Comparison of ENCODE assay signal across 9 mouse cellular contexts in the genomic region with DNA sequence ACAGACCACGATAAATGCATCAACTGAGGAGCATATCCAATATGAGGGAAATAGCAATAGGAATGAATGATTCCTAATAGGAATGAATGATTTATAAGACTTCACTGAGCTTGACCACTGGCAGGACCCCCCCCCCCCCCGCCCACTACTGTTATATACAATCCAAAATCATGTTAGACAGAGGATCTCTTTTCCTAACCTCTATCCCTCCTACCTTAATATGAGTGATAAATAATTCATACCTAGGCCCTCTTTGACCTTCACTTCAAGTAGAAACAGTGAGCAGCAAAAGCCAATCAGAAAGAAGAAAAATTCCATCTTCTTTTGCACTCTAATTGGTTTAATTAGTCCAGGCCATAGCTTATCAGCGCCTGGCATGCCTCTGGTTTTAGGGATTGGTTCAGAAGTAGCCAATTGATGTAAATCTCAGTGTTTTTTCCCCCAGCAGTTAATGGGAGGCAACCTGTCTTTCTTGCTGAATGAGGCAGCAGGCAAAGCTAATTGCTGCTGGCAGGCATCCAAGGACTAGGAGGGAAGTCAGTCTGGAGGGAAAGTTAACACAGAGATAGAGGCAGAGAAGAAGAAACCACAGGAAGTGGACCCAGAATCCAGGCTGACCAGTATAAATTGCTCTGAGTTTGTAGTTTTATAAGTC.
DNase-seq lines count a peak whose midpoint lies in the region; ATAC-seq and TF ChIP-seq lines count a peak whose summit lies in the region.
"Had no signal": no experiment of that assay in that cellular context is flagged by ENCODE, and none has a peak within 500 bp of the region (broad histone marks: within the 10 kb centered on the region; RNA-seq: fewer than 3 reads in every experiment).

No protein-coding gene starts in this region.

- H3K9ac ChIP-seq in neural tube, embryonic 14.5 days (replicated peaks; ENCODE audit: low read depth, low read length): no peak overlapping the region
- H3K9ac ChIP-seq: liver, embryonic 14.5 days had no signal

- H3K4me3 ChIP-seq in layer of hippocampus, adult 2 months: no peak overlapping the region
- H3K4me3 ChIP-seq in neural tube, embryonic 14.5 days (ENCODE audit: low read depth, low read length): no peak overlapping the region

- peak; percentile 88 for ATAC-seq in neural tube, embryonic 14.5 days (ENCODE audit: low read depth)

- TF ChIP-seq CTCF in layer of hippocampus, adult 2 months (conservative IDR thresholded peaks at IDR 0.05): no peak

- H3K27ac ChIP-seq in layer of hippocampus, adult 2 months: no peak overlapping the region
- H3K27ac ChIP-seq in neural tube, embryonic 14.5 days (ENCODE audit: low read depth, low read length): no peak overlapping the region
- H3K27ac ChIP-seq: liver, embryonic 14.5 days had no signal

- no peaks in the 10 kb centered on the region for H3K4me1 ChIP-seq in neural tube, embryonic 14.5 days (ENCODE audit: control insufficient read depth, insufficient read depth, low read length)

- 56% methylated on average over 3 of the region's 3 CpGs for WGBS in neural tube, embryonic 14.5 days

- H3K27me3 ChIP-seq in neural tube, embryonic 14.5 days (ENCODE audit: control insufficient read depth, insufficient read depth, low read length): no peaks in the 10 kb centered on the region

- DNase-seq in cerebellum, postnatal 14 days: peak; percentile 59 to 70
- DNase-seq in cerebellum, adult 11-12 months: no peak
- peak; percentile 33 for DNase-seq in right cerebral cortex, adult 18-20 months
- no peak for DNase-seq in right cerebral cortex, postnatal 25 days
- DNase-seq in frontal cortex, postnatal 10 days (ENCODE audit: low spot score in 2 of 2): peak; percentile 11 to 42
- DNase-seq in layer of hippocampus, adult 2 months (ENCODE audit: low spot score in 2 of 2): peak; percentile 10 to 44
- DNase-seq in thymus, postnatal 4 days: no peak

- no peak overlapping the region for H3K4me2 ChIP-seq in neural tube, embryonic 14.5 days (ENCODE audit: low read depth, low read length)

- no peaks in the 10 kb centered on the region for H3K36me3 ChIP-seq in neural tube, embryonic 14.5 days (ENCODE audit: control insufficient read depth, insufficient read depth, low read length)

- no peaks in the 10 kb centered on the region for H3K9me3 ChIP-seq in neural tube, embryonic 14.5 days (ENCODE audit: control insufficient read depth, low read length)

Comparison
In these comparisons a context has a peak if more than half of its experiments do, and no peak if none do; other contexts are left out.
1. DNase-seq: peak in cerebellum, postnatal 14 days (2 of 2), right cerebral cortex, adult 18-20 months (single experiment), frontal cortex, postnatal 10 days (2 of 2) and layer of hippocampus, adult 2 months (2 of 2); none in cerebellum, adult 11-12 months (single experiment), right cerebral cortex, postnatal 25 days (single experiment) and thymus, postnatal 4 days (single experiment).